Mouse (Mus musculus) natural killer cell, adult 2 months (primary cell): ENCODE measurements around the gene Ern1.
"Not testable (repeated sequence)": the region's sequence is repeated elsewhere in the genome, so short reads cannot be mapped to it uniquely, and the experiment has no call there.

ENCODE experiments used
- DNase-seq, 2 experiments: peaks; one replicate each; pipeline ENCODE4 v3.0.0; 2022; ENCODE audit warnings: low spot score in 2 of 2

Ern1 gene

GRCm38 (mm10) chr11:106502631-106503424 lies 15.2 kb upstream of the Ern1 start:
- DNase-seq, result no peak

GRCm38 (mm10) chr11:106502159-106502505 lies 14.5 kb upstream of the Ern1 start:
- DNase-seq, result no peak

GRCm38 (mm10) chr11:106501308-106502158 lies 13.9 kb upstream of the Ern1 start:
- peak in 1 of 2 experiments; percentile 40 for DNase-seq

- DNase-seq, result peak; percentile 95
Observed at GRCm38 (mm10) chr11:106500393-106501307, 13.0 kb upstream of the Ern1 start.

GRCm38 (mm10) chr11:106498739-106499379 lies 11.2 kb upstream of the Ern1 start:
- DNase-seq, result no peak

- DNase-seq, result no peak
Observed at GRCm38 (mm10) chr11:106497926-106498325, 10.3 kb upstream of the Ern1 start.

- DNase-seq, result not testable (repeated sequence)
Observed at GRCm38 (mm10) chr11:106497009-106497408, 9.4 kb upstream of the Ern1 start.

- no peak for DNase-seq
Observed at GRCm38 (mm10) chr11:106492984-106493669, 5.5 kb upstream of the Ern1 start.

- DNase-seq, result peak; percentile 62 to 66
Observed at GRCm38 (mm10) chr11:106491393-106491792, 3.7 kb upstream of the Ern1 start.

- not testable (repeated sequence) for DNase-seq
Observed at GRCm38 (mm10) chr11:106490600-106490999, 2.9 kb upstream of the Ern1 start.

- DNase-seq, result no peak
Observed at GRCm38 (mm10) chr11:106490057-106490456, 2.4 kb upstream of the Ern1 start.

- no peak for DNase-seq
Observed at GRCm38 (mm10) chr11:106489036-106489693, 1.5 kb upstream of the Ern1 start.

- DNase-seq, result no peak
Observed at GRCm38 (mm10) chr11:106488126-106488561, 492 bp upstream of the Ern1 start.

GRCm38 (mm10) chr11:106486866-106487732 lies 553 bp downstream of the Ern1 start:
- no peak for DNase-seq

GRCm38 (mm10) chr11:106486042-106486865 lies 1.4 kb downstream of the Ern1 start:
- DNase-seq, result no peak

- DNase-seq, result no peak
Observed at GRCm38 (mm10) chr11:106485611-106486010, 2.0 kb downstream of the Ern1 start.

- no peak for DNase-seq
Observed at GRCm38 (mm10) chr11:106484875-106485274, 2.8 kb downstream of the Ern1 start.

- no peak for DNase-seq
Observed at GRCm38 (mm10) chr11:106482867-106483266, 4.8 kb downstream of the Ern1 start.
